Mouse (Mus musculus): ENCODE results near the gene Opn1sw.

DNA sequence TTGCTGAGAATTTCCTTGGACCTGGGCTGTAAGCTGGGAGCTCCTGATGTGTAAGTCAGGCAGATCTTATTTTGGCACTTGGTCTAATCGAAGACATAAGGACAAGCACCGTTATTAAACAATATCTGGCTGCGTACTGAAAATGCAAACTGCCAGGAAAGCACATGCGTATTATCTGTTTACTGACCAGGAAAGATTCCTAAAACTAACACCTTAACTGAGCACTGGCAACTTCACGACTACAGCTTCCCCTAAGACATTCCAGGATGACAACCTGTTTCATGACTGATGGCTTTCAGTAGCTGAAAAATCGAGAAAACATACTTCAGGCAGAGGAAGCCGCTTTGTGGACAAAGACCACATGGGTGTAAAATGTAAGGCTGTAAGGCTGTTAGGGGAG lies 41.1 kb downstream of the Opn1sw start:
- TF ChIP-seq POLR2A (IDR thresholded peaks at IDR 0.05; ENCODE audit: borderline replicate concordance, low read depth, low read length): no peak
- no peak for TF ChIP-seq CTCF (IDR thresholded peaks at IDR 0.05; ENCODE audit: low read depth, low read length)

Data from bone marrow macrophage, adult 2 months (primary cell).